Mouse (Mus musculus): ENCODE measurements around the gene Olfr166.
"Not testable (repeated sequence)": the region's sequence is repeated elsewhere in the genome, so short reads cannot be mapped to it uniquely, and the experiment has no call there.

Gene Olfr166

DNA sequence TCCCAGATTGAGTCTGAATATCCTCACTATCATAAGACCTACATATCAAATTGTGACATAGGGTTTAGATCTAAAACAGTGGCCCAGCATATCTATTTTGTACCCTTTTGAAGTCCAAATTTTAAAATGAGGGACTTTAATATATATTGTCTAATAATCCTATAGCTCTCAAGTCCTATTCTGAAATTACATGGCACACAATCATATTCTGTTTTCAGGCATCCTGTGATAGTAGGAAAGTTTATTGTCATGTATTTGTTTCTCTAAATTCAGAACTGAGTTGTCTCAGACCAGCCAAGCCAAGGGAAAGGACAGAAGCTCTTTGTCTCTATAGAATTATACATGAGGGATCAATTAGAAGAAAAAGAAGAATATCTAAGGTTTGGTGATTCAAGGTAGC is at the start of gene Olfr166:
Gene Olfr166, plus strand, starts transcription at position 301 of the 400 bp plus-strand sequence.
- no peak for DNase-seq (ENCODE audit: low spot score)

DNA sequence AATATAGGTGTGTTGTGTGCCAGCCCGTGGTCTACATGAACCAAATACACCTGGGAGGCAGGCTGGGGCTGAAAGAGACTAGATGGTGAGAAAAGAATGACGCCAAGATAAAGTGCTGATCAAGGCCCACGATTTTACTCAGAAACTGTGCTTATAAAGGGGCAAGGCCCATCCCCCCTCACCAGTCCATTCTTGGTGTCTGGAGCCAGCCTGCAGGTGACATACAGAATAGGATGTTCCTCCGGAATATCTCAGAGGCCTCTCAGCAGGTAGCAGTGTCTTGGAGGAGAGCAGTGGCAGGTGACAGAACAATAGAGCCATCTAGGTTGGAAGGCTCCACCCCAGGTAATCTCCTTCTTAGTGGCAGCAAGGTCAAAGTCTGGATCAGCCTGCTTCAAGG is 24.8 kb upstream of the Olfr166 start:
- not testable (repeated sequence) for DNase-seq (ENCODE audit: low spot score)

DNA sequence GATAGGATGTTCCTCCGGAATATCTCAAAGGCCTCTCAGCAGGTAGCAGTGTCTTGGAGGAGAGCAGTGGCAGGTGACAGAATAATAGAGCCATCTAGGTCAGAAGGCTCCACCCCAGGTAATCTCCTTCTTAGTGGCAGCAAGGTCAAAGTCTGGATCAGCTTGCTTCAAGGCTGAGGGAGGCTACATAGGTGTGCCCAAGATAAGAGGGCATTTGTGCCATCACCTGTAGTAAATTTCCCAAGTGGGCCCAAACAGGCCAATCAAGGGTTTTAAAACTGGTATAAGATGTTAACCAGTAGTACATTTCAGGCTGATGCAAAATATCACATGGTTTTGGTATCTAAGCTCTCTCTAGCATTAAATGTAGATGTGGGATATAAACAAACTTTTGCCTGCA is 19.1 kb upstream of the Olfr166 start:
- no peak for DNase-seq (ENCODE audit: low spot score)

DNA sequence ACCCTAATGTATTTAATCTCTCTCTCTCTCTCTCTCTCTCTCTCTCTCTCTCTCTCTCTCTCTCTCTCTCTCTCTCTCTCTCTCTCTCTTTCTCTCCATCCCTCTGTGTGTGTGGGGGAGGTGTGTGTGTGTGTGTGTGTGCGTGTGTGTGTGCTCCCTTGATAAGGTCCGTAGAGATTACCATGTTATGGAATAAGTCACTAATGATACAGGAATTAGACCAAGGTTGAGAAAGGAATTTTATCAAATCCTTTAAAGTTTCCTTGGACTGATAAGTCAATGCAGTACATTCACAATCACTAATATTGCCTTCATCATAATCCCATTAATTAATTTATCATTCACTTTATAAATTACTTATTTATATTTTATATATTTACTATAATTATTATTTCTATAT is 38.7 kb downstream of the Olfr166 start, which contains the start of gene Olfr167:
Gene Olfr167, minus strand, starts transcription at position 101 of the 400 bp plus-strand sequence.
- no peak for DNase-seq (ENCODE audit: low spot score)

DNA sequence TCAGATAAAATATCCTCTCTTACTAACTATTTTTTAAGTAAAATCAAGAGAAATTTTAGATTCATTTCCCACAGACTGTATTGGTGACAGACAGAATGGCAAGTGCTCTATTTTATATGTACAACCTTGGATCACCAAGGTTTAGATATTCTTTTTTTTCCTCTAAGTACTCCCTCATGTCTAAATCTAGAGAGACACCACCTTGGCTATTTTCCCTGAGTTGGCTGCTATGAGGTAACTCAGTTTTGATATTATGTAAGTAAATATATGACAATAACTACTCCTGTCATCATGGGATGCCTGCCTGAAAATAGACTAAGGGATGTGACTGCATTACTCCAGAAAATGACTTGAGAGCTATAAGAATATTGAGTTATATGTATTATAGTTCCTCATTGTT is 52.0 kb downstream of the Olfr166 start, which contains the start of gene Olfr168:
Gene Olfr168, minus strand, starts transcription at position 101 of the 400 bp plus-strand sequence.
- no peak for DNase-seq (ENCODE audit: low spot score)

All from spleen, adult 12 weeks (tissue).